Mouse (Mus musculus) MEL (cell line): ENCODE measurements around the gene Kcnc3. TPM values are rescaled to one million over a fixed set of nuclear protein-coding genes. Genes with fewer than 3 reads are reported as not detected.
A peak's percentile ranks its signal among the peaks of the same experiment; 100 is the strongest.

ENCODE experiments used
- DNase-seq: peaks from one replicate; pipeline ENCODE4 v3.0.0; 2011; ENCODE audit warnings: low read depth, low spot score
- H3K27ac ChIP-seq: 2 replicates; pipeline ENCODE4 v1.5.1; 2012; ENCODE audit warnings: low read depth, mild to moderate bottlenecking, control low read depth, low read length, moderate library complexity; ENCODE audit not compliant: control insufficient read depth
- H3K27me3 ChIP-seq, 2 experiments: fragments of 150-350 bp in 1 of 2; sonication (generic) in 1 of 2; 2 replicates each; pipeline ENCODE4 v1.6.1; 2012; ENCODE audit warnings: low read length in 2 of 2, mild to moderate bottlenecking in 2 of 2, improper control_type of control experiment in 1 of 2, moderate library complexity in 1 of 2; ENCODE audit not compliant: insufficient read depth in 2 of 2, control insufficient read depth in 1 of 2
- H3K36me3 ChIP-seq, 2 experiments: 2 replicates each; pipeline ENCODE4 v1.6.1; 2012 to 2014; ENCODE audit warnings: low read length in 2 of 2, improper control_type of control experiment in 1 of 2, inconsistent platforms in 1 of 2, mild to moderate bottlenecking in 1 of 2; ENCODE audit not compliant: insufficient read depth in 2 of 2, control insufficient read depth in 1 of 2
- H3K4me1 ChIP-seq, 2 experiments: fragments of 150-350 bp in 1 of 2; sonication (generic) in 1 of 2; 2 replicates each; pipeline ENCODE4 v1.6.1; 2012; ENCODE audit warnings: low read length in 2 of 2, improper control_type of control experiment in 1 of 2, mild to moderate bottlenecking in 1 of 2; ENCODE audit not compliant: insufficient read depth in 2 of 2, control insufficient read depth in 1 of 2
- H3K4me3 ChIP-seq, 2 experiments: fragments of 150-350 bp in 1 of 2; sonication (generic) in 1 of 2; 2 replicates each; pipeline ENCODE4 v1.5.1; 2012; ENCODE audit warnings: low read depth in 2 of 2, low read length in 2 of 2, mild to moderate bottlenecking in 2 of 2, moderate library complexity in 2 of 2, control low read depth in 1 of 2, improper control_type of control experiment in 1 of 2; ENCODE audit not compliant: control insufficient read depth in 1 of 2, insufficient read depth in 1 of 2
- H3K79me2 ChIP-seq: 2 replicates; pipeline ENCODE4 v1.6.1; 2012; ENCODE audit warnings: mild to moderate bottlenecking, low read length, moderate library complexity; ENCODE audit not compliant: control insufficient read depth, poor library complexity, insufficient read depth
- H3K9ac ChIP-seq: 2 replicates; pipeline ENCODE4 v1.6.1; 2012; ENCODE audit warnings: low read depth, mild to moderate bottlenecking, control low read depth, low read length, moderate library complexity; ENCODE audit not compliant: control insufficient read depth, poor library complexity, severe bottlenecking
- H3K9me3 ChIP-seq: fragments of 150-350 bp; sonication (generic); replicated peaks from 2 replicates; pipeline ENCODE4 v1.6.1; 2012; ENCODE audit warnings: mild to moderate bottlenecking, low read length, improper control_type of control experiment, moderate library complexity; ENCODE audit not compliant: insufficient read depth
- CHD1 ChIP-seq: IDR thresholded peaks from 2 replicates; pipeline ENCODE4 v1.6.1; 2012; ENCODE audit warnings: low read depth, mild to moderate bottlenecking, inconsistent platforms, low read length, improper control_type of control experiment
- CHD2 ChIP-seq: IDR thresholded peaks from 2 replicates; pipeline ENCODE4 v1.6.1; 2011; ENCODE audit warnings: low read length, improper control_type of control experiment
- CTCF ChIP-seq, 3 experiments: IDR thresholded peaks in 2 of 3; conservative IDR thresholded peaks in 1 of 3; 2 replicates each; pipeline ENCODE4 v1.5.1; 2011 to 2012; ENCODE audit warnings: low read length in 3 of 3, low read depth in 2 of 3, mild to moderate bottlenecking in 2 of 3, improper control_type of control experiment in 1 of 3, inconsistent platforms in 1 of 3, mixed read lengths in 1 of 3, moderate library complexity in 1 of 3; ENCODE audit not compliant: control insufficient read depth in 1 of 3, insufficient read depth in 1 of 3, poor library complexity in 1 of 3, severe bottlenecking in 1 of 3
- ETS1 ChIP-seq: IDR thresholded peaks from 2 replicates; pipeline ENCODE4 v1.6.1; 2012; ENCODE audit warnings: low read depth, mild to moderate bottlenecking, inconsistent platforms, low read length, improper control_type of control experiment, moderate library complexity
- HCFC1 ChIP-seq: IDR thresholded peaks from 2 replicates; pipeline ENCODE4 v1.6.1; 2012; ENCODE audit warnings: low read depth, mild to moderate bottlenecking, inconsistent platforms, low read length, improper control_type of control experiment, moderate library complexity
- JUND ChIP-seq: IDR thresholded peaks from 2 replicates; pipeline ENCODE4 v1.6.1; 2011; ENCODE audit warnings: low read depth, mild to moderate bottlenecking, improper control_type of control experiment, low read length
- MAX ChIP-seq: IDR thresholded peaks from 2 replicates; pipeline ENCODE4 v1.6.1; 2011; ENCODE audit warnings: low read length, improper control_type of control experiment
- MYC ChIP-seq: IDR thresholded peaks from 2 replicates; pipeline ENCODE4 v1.6.1; 2011; ENCODE audit warnings: low read depth, mild to moderate bottlenecking, low read length, improper control_type of control experiment, moderate library complexity
- NRF1 ChIP-seq: IDR thresholded peaks from 2 replicates; pipeline ENCODE4 v1.6.1; 2014; ENCODE audit warnings: low read depth, mild to moderate bottlenecking, inconsistent platforms, low read length, improper control_type of control experiment, moderate library complexity; ENCODE audit not compliant: poor library complexity, insufficient read depth, severe bottlenecking
- POLR2AphosphoS5 ChIP-seq: IDR thresholded peaks from 2 replicates; pipeline ENCODE4 v1.6.1; 2012; ENCODE audit warnings: low read depth, borderline replicate concordance, mild to moderate bottlenecking, inconsistent platforms, low read length, moderate library complexity, mixed read lengths
- SMC3 ChIP-seq: IDR thresholded peaks from 2 replicates; pipeline ENCODE4 v1.6.1; 2011; ENCODE audit warnings: low read depth, low read length, improper control_type of control experiment
- USF2 ChIP-seq, 2 experiments: IDR thresholded peaks; 2 replicates each; pipeline ENCODE4 v1.6.1; 2011 to 2012; ENCODE audit warnings: improper control_type of control experiment in 2 of 2, low read length in 2 of 2, borderline replicate concordance in 1 of 2, inconsistent platforms in 1 of 2, low read depth in 1 of 2, mild to moderate bottlenecking in 1 of 2; ENCODE audit not compliant: insufficient read depth in 1 of 2
- polyA plus RNA-seq, 2 experiments: library from polyadenylated mRNA; stranded (reverse) in 1 of 2; unstranded in 1 of 2; fragments of >175 nt in 1 of 2; fragments of >200 nt in 1 of 2; gene quantifications; 2 replicates each; pipeline versions ENCODE4 v1.2.1 to v1.2.4; 2012; ENCODE audit warnings: low replicate concordance in 2 of 2, low read depth in 1 of 2; ENCODE audit not compliant: insufficient read length in 2 of 2, insufficient read depth in 1 of 2, missing spikeins in 1 of 2
- total RNA-seq: library from RNA; depleted of rRNA; stranded (reverse); fragments of 300-350 nt; gene quantifications from 2 replicates; pipeline ENCODE4 v1.2.3, GENCODE M21; 2012; rRNA removed

Kcnc3 gene
- total and polyA plus RNA-seq, 3 experiments: not detected

DNA sequence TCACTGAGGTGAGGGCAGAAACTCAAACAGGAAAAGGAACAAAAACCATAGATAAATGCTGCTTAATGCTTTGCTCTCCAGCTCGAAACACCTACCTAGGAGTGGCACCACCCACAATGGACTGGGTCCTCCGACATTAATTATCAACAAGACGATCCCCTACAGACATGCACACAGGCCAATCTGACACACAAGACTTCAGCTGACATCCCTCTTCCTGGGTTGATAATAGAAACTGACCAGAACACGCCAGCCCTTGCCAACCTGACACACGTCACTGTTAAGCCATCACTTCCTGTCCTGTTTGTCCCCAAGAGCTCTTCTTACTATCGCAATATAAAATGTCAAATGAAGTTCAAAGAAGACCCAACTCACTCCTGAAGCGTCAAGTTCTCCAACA lies 61.0 kb downstream of the Kcnc3 start:
- Histone ChIP-seq H3K79me2 (no peaks in the 10 kb centered on the region), H3K9me3 (no peaks in the 10 kb centered on the region), H3K27ac (no peak overlapping the region), H3K4me1 (peaks cover 0 to 2% of the 10 kb centered on the region in 2 experiments; a peak in 1 of 4 replicates), H3K4me3 (no peak overlapping the region), H3K27me3 (no peaks in the 10 kb centered on the region), H3K36me3 (no peaks in the 10 kb centered on the region)
- DNase-seq: no peak
- TF ChIP-seq CHD2 (no peak), NRF1 (no peak), CHD1 (no peak), ETS1 (no peak), MAX (no peak), HCFC1 (no peak), SMC3 (no peak), POLR2AphosphoS5 (no peak), USF2 (IDR thresholded peaks at IDR 0.05; ENCODE audit: borderline replicate concordance in 1 of 2, insufficient read depth in 1 of 2, low read depth in 1 of 2, low read length in 2 of 2) (no peak), MYC (no peak)
- TF ChIP-seq, all 39 proteins: peak for 0
- H3K9ac ChIP-seq: no peak overlapping the region

DNA sequence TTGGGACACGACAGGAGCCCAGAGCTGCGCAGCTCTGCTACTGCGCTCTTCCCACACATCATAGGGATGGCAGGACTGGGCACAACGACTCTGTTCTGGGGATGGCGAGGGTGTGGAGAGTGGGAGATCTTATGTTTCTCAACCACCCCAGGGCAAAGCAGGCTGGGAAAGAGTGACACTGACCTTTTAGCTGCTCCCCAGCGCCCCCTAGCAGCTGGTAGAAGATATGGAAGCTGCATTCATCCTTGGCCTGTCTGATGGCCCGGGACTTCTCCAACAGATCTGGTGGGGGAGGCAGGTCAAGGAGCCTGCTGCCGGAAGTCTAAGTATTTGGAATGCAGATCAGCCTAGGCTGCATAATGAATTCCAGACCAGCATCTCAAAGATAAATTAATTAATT lies 63.3 kb downstream of the Kcnc3 start:
- H3K79me2 ChIP-seq: no peaks in the 10 kb centered on the region
- H3K36me3 ChIP-seq: no peaks in the 10 kb centered on the region
- peak; percentile 27 for DNase-seq
- H3K27me3 ChIP-seq: no peaks in the 10 kb centered on the region
- TF ChIP-seq CTCF (IDR thresholded peaks at IDR 0.05 in 2 of 3, conservative IDR thresholded peaks at IDR 0.05 in 1 of 3; ENCODE audit: control insufficient read depth in 1 of 3, insufficient read depth in 1 of 3, low read depth in 2 of 3, low read length in 3 of 3, poor library complexity in 1 of 3, severe bottlenecking in 1 of 3) (peak; percentile 55 to 67 (median 57)), JUND (no peak)
- H3K4me3 ChIP-seq: no peak overlapping the region
- no peaks in the 10 kb centered on the region for H3K9me3 ChIP-seq
- no peak overlapping the region for H3K27ac ChIP-seq
- H3K9ac ChIP-seq: no peak overlapping the region
- peaks cover 0 to 2% of the 10 kb centered on the region in 2 experiments; a peak in 1 of 4 replicates for H3K4me1 ChIP-seq

Other genes with a start within 250 kb of the Kcnc3 start
- gene Syt3, start 206.6 kb upstream of the Kcnc3 start, total RNA-seq: 0.08 and 0.20 TPM in 2 replicates
- gene Syt3, start 206.6 kb upstream of the Kcnc3 start, polyA plus RNA-seq: under 1 TPM in 1 of 2 experiments, not detected in 1; 0.56 TPM
- gene 1700008O03Rik, start 204.8 kb upstream of the Kcnc3 start, total RNA-seq: not detected in 2 replicates
- under 1 TPM in 1 of 2 experiments, not detected in 1; 0.95 TPM for gene 1700008O03Rik, start 204.8 kb upstream of the Kcnc3 start, polyA plus RNA-seq
- 0.52 and 0.58 TPM in 2 replicates for gene Lrrc4b, start 161.6 kb upstream of the Kcnc3 start, total RNA-seq
- 1 to 10 TPM in 1 of 2 experiments, not detected in 1; 4.4 TPM for gene Lrrc4b, start 161.6 kb upstream of the Kcnc3 start, polyA plus RNA-seq
- not detected in 2 replicates for gene Aspdh, start 125.3 kb upstream of the Kcnc3 start, total RNA-seq
- gene Aspdh, start 125.3 kb upstream of the Kcnc3 start, polyA plus RNA-seq: under 1 TPM in 1 of 2 experiments, not detected in 1; 0.89 TPM
- 58.4 and 95.5 TPM in 2 replicates for gene Josd2, start 122.7 kb upstream of the Kcnc3 start, total RNA-seq
- gene Josd2, start 122.7 kb upstream of the Kcnc3 start, polyA plus RNA-seq: 100 to 1,000 TPM in 1 of 2 experiments, not detected in 1; 141 TPM
- 81.3 and 91.4 TPM in 2 replicates for gene Emc10, start 94.1 kb upstream of the Kcnc3 start, total RNA-seq
- gene Emc10, start 94.1 kb upstream of the Kcnc3 start, polyA plus RNA-seq: 100 to 1,000 TPM in 1 of 2 experiments, not detected in 1; 149 TPM
- 0.69 and 1.2 TPM in 2 replicates for gene Fam71e1, start 94.1 kb upstream of the Kcnc3 start, total RNA-seq
- gene Fam71e1, start 94.1 kb upstream of the Kcnc3 start, polyA plus RNA-seq: 1 to 10 TPM in 1 of 2 experiments, not detected in 1; 2.0 TPM
- gene Mybpc2, start 66.0 kb upstream of the Kcnc3 start, total RNA-seq: not detected in 2 replicates
- not detected for gene Mybpc2, start 66.0 kb upstream of the Kcnc3 start, polyA plus RNA-seq
- 0.04 and 0.10 TPM in 2 replicates for gene Spib, start 58.6 kb upstream of the Kcnc3 start, total RNA-seq
- gene Spib, start 58.6 kb upstream of the Kcnc3 start, polyA plus RNA-seq: under 1 TPM in 1 of 2 experiments, not detected in 1; 0.13 TPM
- gene Pold1, start 41.8 kb upstream of the Kcnc3 start, total RNA-seq: 82.6 and 87.8 TPM in 2 replicates
- gene Pold1, start 41.8 kb upstream of the Kcnc3 start, polyA plus RNA-seq: 100 to 1,000 TPM in 1 of 2 experiments, not detected in 1; 104 TPM
- 42.3 and 49.7 TPM in 2 replicates for gene Nr1h2, start 36.7 kb upstream of the Kcnc3 start, total RNA-seq
- 10 to 100 TPM in 1 of 2 experiments, not detected in 1; 82.3 TPM for gene Nr1h2, start 36.7 kb upstream of the Kcnc3 start, polyA plus RNA-seq
- 0.23 TPM in 1 of 2 replicates, not detected in the other for gene Napsa, start 18.3 kb upstream of the Kcnc3 start, total RNA-seq
- gene Napsa, start 18.3 kb upstream of the Kcnc3 start, polyA plus RNA-seq: under 1 TPM in 1 of 2 experiments, not detected in 1; 0.33 TPM
- under 0.01 and 0.07 TPM in 2 replicates for gene Myh14, start 80.2 kb downstream of the Kcnc3 start, total RNA-seq
- under 1 TPM in 1 of 2 experiments, not detected in 1; 0.08 TPM for gene Myh14, start 80.2 kb downstream of the Kcnc3 start, polyA plus RNA-seq
- gene Izumo2, start 118.1 kb downstream of the Kcnc3 start, total RNA-seq: not detected in 2 replicates
- not detected for gene Izumo2, start 118.1 kb downstream of the Kcnc3 start, polyA plus RNA-seq
- 24.9 and 25.7 TPM in 2 replicates for gene Vrk3, start 157.7 kb downstream of the Kcnc3 start, total RNA-seq
- gene Vrk3, start 157.7 kb downstream of the Kcnc3 start, polyA plus RNA-seq: 10 to 100 TPM in 1 of 2 experiments, not detected in 1; 55.6 TPM
- gene Zfp473, start 160.4 kb downstream of the Kcnc3 start, total RNA-seq: 0.65 and 1.3 TPM in 2 replicates
- under 1 TPM in 1 of 2 experiments, not detected in 1; 0.96 TPM for gene Zfp473, start 160.4 kb downstream of the Kcnc3 start, polyA plus RNA-seq
- 136 and 137 TPM in 2 replicates for gene Nup62, start 225.4 kb downstream of the Kcnc3 start, total RNA-seq
- gene Nup62, start 225.4 kb downstream of the Kcnc3 start, polyA plus RNA-seq: 100 to 1,000 TPM in 1 of 2 experiments, not detected in 1; 235 TPM
- gene Il4i1, start 225.7 kb downstream of the Kcnc3 start, total RNA-seq: 0.73 and 0.92 TPM in 2 replicates
- gene Il4i1, start 225.7 kb downstream of the Kcnc3 start, polyA plus RNA-seq: under 1 TPM in 1 of 2 experiments, not detected in 1; 0.54 TPM
- 17.6 and 19.6 TPM in 2 replicates for gene Atf5, start 226.0 kb downstream of the Kcnc3 start, total RNA-seq
- gene Atf5, start 226.0 kb downstream of the Kcnc3 start, polyA plus RNA-seq: 10 to 100 TPM in 1 of 2 experiments, not detected in 1; 95.5 TPM